Mouse (Mus musculus): ENCODE measurements around the gene Tmem38b. TPM values are rescaled to one million over a fixed set of nuclear protein-coding genes. Genes with fewer than 3 reads are reported as not detected.

Tmem38b gene
- polyA plus RNA-seq, 1 experiment from 2014 or later = 19.8 TPM

- no peaks in the 10 kb centered on the region for H3K27me3 ChIP-seq
- ATAC-seq (no peak), DNase-seq (ENCODE audit: low read depth, low spot score) (no peak)
- in situ Hi-C loops (cut with MboI; ENCODE audit: low pct_unique_long_range_greater_than_20kb) = no loop called here
- ChIA-PET CTCF (interaction anchor here (1.8 kb wide), 1 partner anchor 64 kb away, joined by 5 read pairs; no protein-coding TSS in a partner anchor), POLR2A (no interaction called here)
- TF ChIP-seq CTCF (IDR thresholded peaks at IDR 0.05) = no peak
These were observed 3.1 kb downstream of the Tmem38b start for GRCm38 (mm10) chr4:53828914-53829313.

DNA sequence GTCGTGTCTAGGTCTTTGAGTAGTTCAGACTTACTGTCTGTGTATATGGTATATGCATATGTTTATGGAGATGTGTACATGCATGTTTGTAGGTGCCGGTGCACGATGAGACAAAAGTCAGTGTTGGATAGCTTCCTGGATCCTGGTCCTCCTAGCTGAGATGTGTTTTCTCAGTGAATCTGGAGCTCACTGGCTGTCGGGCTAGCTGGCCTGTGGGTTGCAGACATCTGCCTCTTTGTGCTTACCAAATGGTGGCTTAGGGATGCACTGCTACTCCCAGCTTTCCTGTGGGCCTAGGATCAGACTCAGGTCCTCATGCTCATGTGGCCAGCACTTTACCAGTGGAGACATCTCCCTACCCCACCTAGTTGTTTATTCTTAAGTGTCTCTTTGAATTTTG is 4.2 kb downstream of the Tmem38b start:
- no peak for DNase-seq (ENCODE audit: low read depth, low spot score)
- ATAC-seq = no peak
- H3K27me3 ChIP-seq = no peaks in the 10 kb centered on the region
- CTCF ChIA-PET = interaction anchor here (1.8 kb wide), 1 partner anchor 65 kb away, joined by 5 read pairs; no protein-coding TSS in a partner anchor
- POLR2A ChIA-PET = no interaction called here
- in situ Hi-C loops (cut with MboI; ENCODE audit: low pct_unique_long_range_greater_than_20kb) = no loop called here
- TF ChIP-seq CTCF (IDR thresholded peaks at IDR 0.05) = no peak

DNA sequence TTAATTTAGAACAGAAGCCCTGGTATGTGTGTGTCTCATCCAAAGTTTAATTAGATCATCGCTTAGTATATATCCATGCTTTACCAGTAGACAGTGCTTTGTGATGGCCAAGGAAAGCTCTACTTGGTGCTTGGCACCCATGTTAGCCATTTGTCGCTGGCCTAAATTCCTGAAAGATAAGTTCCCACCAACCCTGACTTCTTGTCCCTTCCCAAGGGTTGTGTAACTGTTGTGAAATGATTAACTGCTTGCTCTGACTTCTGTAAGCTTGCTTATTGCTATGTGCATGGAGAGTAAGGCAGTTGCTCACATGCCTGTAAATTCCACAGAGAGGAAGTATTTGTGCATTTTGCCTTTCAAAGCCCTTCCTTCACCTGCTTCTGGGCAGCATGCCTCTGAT is 4.7 kb downstream of the Tmem38b start:
- DNase-seq (ENCODE audit: low read depth, low spot score) (no peak), ATAC-seq (peak; percentile 60)
- TF ChIP-seq CTCF (IDR thresholded peaks at IDR 0.05) = no peak
- ChIA-PET CTCF (no interaction called here), POLR2A (no interaction called here)
- H3K27me3 ChIP-seq = no peaks in the 10 kb centered on the region
- in situ Hi-C loops (cut with MboI; ENCODE audit: low pct_unique_long_range_greater_than_20kb) = no loop called here

- no peak for TF ChIP-seq CTCF (IDR thresholded peaks at IDR 0.05)
- ChIA-PET CTCF (interaction anchor here (1.3 kb wide), 1 partner anchor 93 kb away, joined by 3 read pairs; no protein-coding TSS in a partner anchor), POLR2A (no interaction called here)
- in situ Hi-C loops (cut with MboI; ENCODE audit: low pct_unique_long_range_greater_than_20kb) = no loop called here
- no peaks in the 10 kb centered on the region for H3K27me3 ChIP-seq
- no peak for DNase-seq (ENCODE audit: low read depth, low spot score)
- no peak for ATAC-seq
These were observed 6.5 kb downstream of the Tmem38b start for GRCm38 (mm10) chr4:53832321-53832720.

DNA sequence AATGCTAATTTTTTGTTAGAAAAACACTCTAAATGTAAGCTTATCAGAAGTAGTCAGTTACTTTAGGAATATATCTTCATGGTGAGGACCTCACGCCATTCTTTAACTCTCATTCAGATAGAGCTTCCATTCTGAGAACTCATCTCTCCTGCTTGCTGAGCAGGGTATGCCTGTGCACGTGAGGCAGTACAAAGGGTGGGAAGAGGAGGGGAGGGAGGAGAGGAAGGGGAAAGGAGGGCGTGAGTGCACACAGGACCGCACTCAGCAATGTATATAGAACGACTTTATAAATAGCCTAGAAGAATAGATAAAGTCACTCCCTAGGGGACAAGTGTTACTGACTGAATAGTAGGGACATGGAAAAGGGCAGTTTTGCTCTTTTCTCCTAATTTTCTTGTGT is 11.1 kb downstream of the Tmem38b start:
- ChIA-PET CTCF (interaction anchor here (2.8 kb wide), 1 partner anchor 98 kb away, joined by 8 read pairs; no protein-coding TSS in a partner anchor), POLR2A (no interaction called here)
- in situ Hi-C loops (cut with MboI; ENCODE audit: low pct_unique_long_range_greater_than_20kb) = no loop called here
- no peak for ATAC-seq
- TF ChIP-seq CTCF (IDR thresholded peaks at IDR 0.05) = no peak
- no peak for DNase-seq (ENCODE audit: low read depth, low spot score)
- H3K27me3 ChIP-seq = no peaks in the 10 kb centered on the region

- ATAC-seq = no peak
- no peaks in the 10 kb centered on the region for H3K27me3 ChIP-seq
- ChIA-PET POLR2A (no interaction called here), CTCF (no interaction called here)
- TF ChIP-seq CTCF (IDR thresholded peaks at IDR 0.05) = no peak
- DNase-seq (ENCODE audit: low read depth, low spot score) = no peak
- in situ Hi-C loops (cut with MboI; ENCODE audit: low pct_unique_long_range_greater_than_20kb) = loop anchor here (10.0 kb wide), 1 partner anchor 86 kb away; no protein-coding TSS in a partner anchor
These were observed 14.5 kb downstream of the Tmem38b start for GRCm38 (mm10) chr4:53840158-53840870.

GRCm38 (mm10) chr4:53843553-53843952 is 17.7 kb downstream of the Tmem38b start:
- ChIA-PET POLR2A (no interaction called here), CTCF (interaction anchor here (1.3 to 2.6 kb wide), 2 partner anchors 97 to 105 kb away, joined by 5 to 16 read pairs; no protein-coding TSS in a partner anchor)
- DNase-seq (ENCODE audit: low read depth, low spot score) (no peak), ATAC-seq (no peak)
- TF ChIP-seq CTCF (IDR thresholded peaks at IDR 0.05) = no peak
- in situ Hi-C loops (cut with MboI; ENCODE audit: low pct_unique_long_range_greater_than_20kb) = loop anchor here (10.0 kb wide), 1 partner anchor 89 kb away; no protein-coding TSS in a partner anchor
- H3K27me3 ChIP-seq = no peaks in the 10 kb centered on the region

- TF ChIP-seq CTCF (IDR thresholded peaks at IDR 0.05) = peak; percentile 67
- DNase-seq (ENCODE audit: low read depth, low spot score) (no peak), ATAC-seq (no peak)
- POLR2A ChIA-PET = no interaction called here
- no peaks in the 10 kb centered on the region for H3K27me3 ChIP-seq
- CTCF ChIA-PET = interaction anchor here (0.8 to 2.6 kb wide), 5 partner anchors 9 to 106 kb away, joined by 3 to 16 read pairs (median 4); no protein-coding TSS in a partner anchor
- in situ Hi-C loops (cut with MboI; ENCODE audit: low pct_unique_long_range_greater_than_20kb) = loop anchor here (10.0 kb wide), 1 partner anchor 90 kb away; no protein-coding TSS in a partner anchor
These were observed 19.2 kb downstream of the Tmem38b start for GRCm38 (mm10) chr4:53844835-53845619.

- no peak for TF ChIP-seq CTCF (IDR thresholded peaks at IDR 0.05)
- ATAC-seq (no peak), DNase-seq (ENCODE audit: low read depth, low spot score) (no peak)
- CTCF ChIA-PET = interaction anchor here (0.8 to 2.6 kb wide), 4 partner anchors 8 to 107 kb away, joined by 3 to 16 read pairs (median 4); no protein-coding TSS in a partner anchor
- POLR2A ChIA-PET = no interaction called here
- in situ Hi-C loops (cut with MboI; ENCODE audit: low pct_unique_long_range_greater_than_20kb) = loop anchor here (10.0 kb wide), 1 partner anchor 91 kb away; no protein-coding TSS in a partner anchor
- H3K27me3 ChIP-seq = no peaks in the 10 kb centered on the region
These were observed 19.8 kb downstream of the Tmem38b start for GRCm38 (mm10) chr4:53845656-53846055.

DNA sequence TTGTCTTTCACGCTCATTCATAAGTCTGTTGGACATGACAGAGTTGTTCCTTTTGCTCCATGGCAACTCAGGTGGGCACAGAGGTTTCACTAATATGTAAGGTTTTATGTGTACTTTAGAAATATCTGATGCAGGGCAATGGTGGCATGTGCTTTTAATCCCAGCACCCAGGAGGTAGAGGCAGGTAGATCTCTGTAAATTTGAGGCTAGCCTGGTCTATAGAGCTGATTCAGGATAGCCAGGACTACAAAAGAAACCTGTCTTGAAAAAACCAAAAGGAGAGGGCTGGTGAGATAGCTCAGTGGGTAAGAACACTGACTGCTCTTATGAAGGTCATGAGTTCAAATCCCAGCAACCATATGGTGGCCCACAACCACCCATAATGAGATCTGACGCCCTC is 20.5 kb downstream of the Tmem38b start:
- ATAC-seq (no peak), DNase-seq (ENCODE audit: low read depth, low spot score) (no peak)
- in situ Hi-C loops (cut with MboI; ENCODE audit: low pct_unique_long_range_greater_than_20kb) = loop anchor here (10.0 kb wide), 1 partner anchor 92 kb away; no protein-coding TSS in a partner anchor
- ChIA-PET CTCF (no interaction called here), POLR2A (no interaction called here)
- no peaks in the 10 kb centered on the region for H3K27me3 ChIP-seq
- no peak for TF ChIP-seq CTCF (IDR thresholded peaks at IDR 0.05)
